Mouse (Mus musculus): ENCODE results near the gene Olfr1293-ps.

Olfr1293-ps gene

GRCm38 (mm10) chr2:111524903-111525302, at the start of gene Olfr1293-ps:
Olfr1293-ps (plus strand) TSS chr2:111525203.
- in situ Hi-C loops (cut with MboI, MseI), result no loop called here

- in situ Hi-C loops (cut with MboI, MseI), result no loop called here
These were observed 44.5 kb upstream of the Olfr1293-ps start, which contains the start of gene Olfr1289 for GRCm38 (mm10) chr2:111480519-111480918. Olfr1289 (plus strand) TSS chr2:111480819.

DNA sequence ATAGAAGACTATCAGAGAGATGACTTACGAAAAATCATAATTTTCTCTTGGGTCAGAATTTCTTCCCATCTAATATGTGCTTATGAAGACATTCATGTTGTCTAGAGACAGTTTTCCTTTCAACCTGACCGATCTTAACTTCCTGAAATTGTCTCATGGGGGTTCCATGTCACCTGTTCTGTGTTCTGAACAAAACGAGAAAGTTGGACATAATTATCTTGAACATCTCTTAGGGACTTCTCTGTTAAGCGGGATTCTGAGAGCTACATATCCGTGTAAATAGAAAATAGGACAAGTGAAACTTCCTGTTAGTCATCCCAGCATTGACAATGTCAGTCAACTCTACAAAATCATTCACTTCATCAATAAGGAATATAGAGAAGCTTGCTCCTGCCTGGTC, 31.3 kb upstream of the Olfr1293-ps start, which contains the start of gene Olfr1290:
TSS of gene Olfr1290 (minus strand) at position 101 of the 400 bp plus-strand sequence.
- in situ Hi-C loops (cut with MboI, MseI), result no loop called here

- in situ Hi-C loops (cut with MboI, MseI), result no loop called here
These were observed 28.1 kb upstream of the Olfr1293-ps start, which contains the start of gene Olfr1291-ps1 for GRCm38 (mm10) chr2:111496880-111497279. Olfr1291-ps1 (plus strand) TSS chr2:111497180.

DNA sequence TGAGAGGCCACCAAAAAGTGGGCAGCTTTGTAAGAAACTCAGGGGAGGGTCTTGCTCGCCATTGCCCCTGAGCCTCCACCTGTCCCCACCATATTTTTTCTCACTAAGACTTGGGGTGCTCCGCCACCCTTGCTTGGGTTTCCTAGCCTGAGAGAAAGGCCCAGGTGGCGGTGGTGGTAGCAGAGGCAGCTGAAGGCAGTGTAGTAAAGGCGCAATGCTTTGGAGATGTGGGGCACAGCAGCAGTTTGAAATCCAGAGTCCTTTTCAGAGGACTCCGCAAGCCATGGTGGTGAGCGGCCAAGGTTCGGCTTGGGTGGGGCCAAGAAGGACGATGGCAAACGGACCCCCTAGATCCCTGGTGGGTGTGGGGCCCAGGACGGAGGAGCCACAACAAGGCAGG, 7.6 kb upstream of the Olfr1293-ps start:
- in situ Hi-C loops (cut with MboI, MseI), result no loop called here

- in situ Hi-C loops (cut with MboI, MseI), result no loop called here
These were observed 15.2 kb downstream of the Olfr1293-ps start, which contains the start of gene Olfr1294 for GRCm38 (mm10) chr2:111540191-111540590. Olfr1294 (minus strand) TSS chr2:111540291.

GRCm38 (mm10) chr2:111569581-111569980, 44.6 kb downstream of the Olfr1293-ps start, which contains the start of gene Olfr1295:
Olfr1295 (minus strand) TSS chr2:111569681.
- in situ Hi-C loops (cut with MboI, MseI), result no loop called here

Measured in T-helper 1 cell (primary cell).